Mouse (Mus musculus): ENCODE results near the gene Eif3g. TPM values are rescaled to one million over a fixed set of nuclear protein-coding genes. Genes with fewer than 3 reads are reported as not detected.
A peak's percentile ranks its signal among the peaks of the same experiment; 100 is the strongest.

Gene Eif3g
- 131 and 138 TPM in 2 replicates for polyA plus RNA-seq (2015; fragmentation: Nextera tagmentation; extraction: Ambion mirVana)

DNA sequence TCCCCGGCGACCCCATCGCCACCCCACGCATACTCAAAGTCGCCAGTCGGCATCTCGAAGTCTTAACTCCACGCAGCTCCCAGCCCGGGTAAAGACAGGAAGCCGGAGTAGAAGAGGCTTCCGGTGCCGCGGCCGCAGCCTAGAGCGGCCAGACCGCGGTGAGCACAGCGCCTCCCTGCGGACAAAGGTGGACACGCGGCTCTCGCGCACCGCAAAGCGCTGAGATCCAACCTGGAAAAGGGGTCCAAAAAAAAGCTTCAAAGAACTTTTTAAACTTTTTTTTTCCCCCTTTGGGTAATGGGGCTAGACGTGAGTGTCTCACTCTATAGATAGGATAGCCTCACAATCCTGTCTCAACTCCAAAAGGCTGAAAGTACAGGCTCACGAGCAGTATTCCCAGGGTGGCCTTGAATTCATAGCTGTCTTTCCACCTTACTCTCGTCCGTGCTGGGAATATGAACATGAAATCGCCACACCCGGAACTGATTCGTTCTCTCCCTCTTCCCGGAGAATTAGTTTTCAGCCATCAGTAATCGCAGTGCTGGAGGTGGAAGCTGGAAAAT lies at the start of gene Eif3g:
TSS of gene Eif3g (minus strand) at position 113 of the 563 bp plus-strand sequence.
- ATAC-seq = peak; percentile 82
- Histone ChIP-seq H3K9ac (ENCODE audit: low read depth, low read length) (peak within 1 kb of the TSS; percentile 85), H3K27ac (ENCODE audit: low read depth, low read length) (peak within 1 kb of the TSS; percentile 57), H3K4me1 (replicated peaks; ENCODE audit: control insufficient read depth, insufficient read depth, low read length) (no peaks in the 10 kb centered on the region; the same call in 1 of the 2 replicates), H3K27me3 (replicated peaks; ENCODE audit: control insufficient read depth, insufficient read depth, low read length) (no peaks in the 10 kb centered on the region), H3K4me2 (replicated peaks; ENCODE audit: low read depth) (peak within 1 kb of the TSS; percentile 92), H3K4me3 (ENCODE audit: low read depth, low read length) (peak within 1 kb of the TSS; percentile 94), H3K9me3 (ENCODE audit: control insufficient read depth) (no peaks in the 10 kb centered on the region), H3K36me3 (ENCODE audit: control insufficient read depth, insufficient read depth) (peaks cover 32% of the 10 kb centered on the region)
- peak; percentile 96 for TF ChIP-seq CTCF (IDR thresholded peaks at IDR 0.05; ENCODE audit: low read depth)
- 1% methylated on average over 34 of the region's 34 CpGs for WGBS

DNA sequence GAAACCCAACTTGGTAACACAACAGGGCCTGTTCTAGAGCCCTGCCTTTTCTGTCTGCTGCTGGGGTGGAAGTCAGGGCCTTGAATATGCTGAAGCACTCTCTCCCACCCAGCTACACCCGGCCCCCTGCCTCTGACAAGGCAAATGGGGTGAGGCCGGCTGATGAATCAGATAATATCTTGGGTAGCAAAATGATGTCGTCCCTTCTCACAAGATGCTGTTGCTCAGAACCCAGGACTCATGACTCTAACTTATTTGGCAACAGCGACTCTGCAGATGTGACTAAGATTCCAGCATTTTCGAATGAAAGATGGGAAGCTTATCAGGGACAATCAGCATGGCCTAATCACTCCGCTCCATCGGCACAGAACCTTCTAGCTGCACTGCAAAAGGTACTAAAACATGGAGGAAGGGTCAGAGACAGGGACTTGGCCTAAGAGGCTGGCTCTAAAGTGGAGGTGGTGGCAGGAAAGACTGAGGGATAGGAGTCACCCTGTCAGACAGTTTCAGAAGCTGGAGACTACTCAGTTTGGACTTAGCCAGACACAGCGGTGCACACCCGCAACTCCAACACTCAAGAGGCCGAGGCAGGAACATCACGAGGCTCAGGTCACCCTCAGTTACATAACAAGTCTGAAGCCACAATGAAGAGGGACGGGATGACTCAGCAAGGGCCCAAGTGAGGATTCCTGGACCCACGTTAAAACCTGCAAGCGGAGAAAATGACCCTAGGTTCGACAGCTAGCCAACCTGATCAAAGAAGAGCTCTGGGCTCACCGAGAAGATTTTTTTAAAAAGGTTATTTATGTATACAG lies 47.9 kb upstream of the Eif3g start:
- 71% methylated on average over 16 of the region's 16 CpGs for WGBS
- Histone ChIP-seq H3K4me1 (replicated peaks; ENCODE audit: control insufficient read depth, insufficient read depth, low read length) (0 out of 2 replicates have a peak, but pooled peaks cover 2% of the 10 kb centered on the region), H3K4me2 (replicated peaks; ENCODE audit: low read depth) (no peak overlapping the region), H3K9ac (ENCODE audit: low read depth, low read length) (no peak overlapping the region), H3K9me3 (ENCODE audit: control insufficient read depth) (no peaks in the 10 kb centered on the region), H3K4me3 (ENCODE audit: low read depth, low read length) (no peak overlapping the region), H3K27ac (ENCODE audit: low read depth, low read length) (no peak overlapping the region), H3K36me3 (ENCODE audit: control insufficient read depth, insufficient read depth) (peaks cover 6% of the 10 kb centered on the region), H3K27me3 (replicated peaks; ENCODE audit: control insufficient read depth, insufficient read depth, low read length) (no peaks in the 10 kb centered on the region)
- TF ChIP-seq CTCF (IDR thresholded peaks at IDR 0.05; ENCODE audit: low read depth) = no peak
- ATAC-seq = no peak

DNA sequence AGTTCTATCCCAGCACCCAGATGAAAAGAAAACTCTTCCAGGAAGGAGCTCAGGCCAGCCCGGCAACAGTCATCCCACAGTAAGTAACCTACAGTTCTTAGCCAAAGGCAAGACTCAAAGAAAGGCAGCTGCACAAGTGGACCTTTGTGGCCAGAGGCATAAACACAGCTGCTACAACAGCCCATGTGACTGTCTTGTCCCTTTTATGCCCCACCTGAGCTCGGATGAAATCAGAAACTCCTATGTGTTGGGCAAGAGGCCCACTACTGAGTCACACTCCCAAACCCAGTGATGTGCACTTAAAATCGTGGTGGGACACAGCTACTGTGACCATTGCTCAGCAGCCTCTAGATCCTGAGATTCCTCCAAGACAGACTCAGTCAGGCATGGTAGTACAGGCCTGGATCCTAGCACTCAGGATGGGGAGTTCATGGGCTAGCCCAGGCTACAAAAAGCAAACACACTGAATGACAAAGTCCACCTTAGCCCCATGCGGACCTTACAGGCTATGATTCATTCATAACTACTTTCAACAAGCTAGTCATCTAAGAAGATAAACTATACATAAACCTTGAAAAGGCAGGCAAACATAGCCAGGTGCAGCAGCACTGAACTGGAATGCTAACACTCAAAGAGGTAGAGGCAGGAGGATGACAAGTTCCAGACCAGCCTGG lies 46.4 kb upstream of the Eif3g start:
- Histone ChIP-seq H3K9ac (ENCODE audit: low read depth, low read length) (no peak overlapping the region), H3K4me1 (replicated peaks; ENCODE audit: control insufficient read depth, insufficient read depth, low read length) (no peaks in the 10 kb centered on the region)
- WGBS = 42% methylated on average over 4 of the region's 4 CpGs

DNA sequence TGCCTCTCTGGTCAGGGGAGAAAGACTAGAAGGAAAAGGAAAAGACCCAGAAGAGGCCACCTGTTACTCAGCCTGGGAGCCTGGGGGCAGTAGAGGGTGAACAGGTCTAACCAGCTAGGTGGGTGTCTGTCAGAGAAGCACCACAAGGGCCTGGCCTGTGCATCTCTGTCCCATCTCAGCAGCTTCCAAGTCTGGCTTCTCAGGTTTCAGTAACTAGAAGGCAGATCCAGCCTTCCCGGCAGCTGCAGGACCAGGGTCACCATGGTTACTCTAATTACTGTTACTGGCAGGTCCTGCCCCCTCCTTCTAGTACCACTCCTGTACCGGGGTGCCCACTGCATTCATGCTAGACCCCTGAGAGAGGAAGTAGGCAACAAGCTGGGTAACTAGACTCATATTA lies 45.5 kb upstream of the Eif3g start:
- H3K4me2 ChIP-seq (replicated peaks; ENCODE audit: low read depth) = no peak overlapping the region

More for the DNA sequence above, 46.4 kb upstream of the Eif3g start:
- no peak for TF ChIP-seq CTCF (IDR thresholded peaks at IDR 0.05; ENCODE audit: low read depth)
- peaks cover 21% of the 10 kb centered on the region for H3K36me3 ChIP-seq (ENCODE audit: control insufficient read depth, insufficient read depth)
- no peaks in the 10 kb centered on the region for H3K9me3 ChIP-seq (ENCODE audit: control insufficient read depth)
- no peak overlapping the region for H3K4me2 ChIP-seq (replicated peaks; ENCODE audit: low read depth)
- H3K27ac ChIP-seq (ENCODE audit: low read depth, low read length) = no peak overlapping the region
- ATAC-seq = peak; percentile 53; the same call in 1 of the 2 replicates
- H3K4me3 ChIP-seq (ENCODE audit: low read depth, low read length) = no peak overlapping the region
- no peaks in the 10 kb centered on the region for H3K27me3 ChIP-seq (replicated peaks; ENCODE audit: control insufficient read depth, insufficient read depth, low read length)

DNA sequence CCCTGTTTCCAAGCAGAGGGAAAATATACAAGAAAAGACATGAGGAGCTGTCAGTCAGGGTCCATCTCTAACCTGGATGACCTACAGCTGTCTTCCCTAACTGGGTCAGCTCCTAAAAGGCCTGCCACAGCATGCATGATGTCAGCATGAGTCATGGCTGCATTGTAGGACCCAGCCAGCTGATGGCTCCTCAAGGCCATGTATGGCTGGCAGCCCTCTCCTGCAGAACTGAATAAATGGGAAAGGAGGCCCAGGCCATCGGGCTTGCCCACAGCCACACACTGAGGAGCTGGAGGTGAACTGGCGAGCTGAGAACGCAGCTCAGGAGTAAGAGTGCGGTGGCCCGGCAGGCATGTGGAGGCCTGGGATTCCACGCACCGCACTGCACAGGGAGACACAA lies 45.0 kb upstream of the Eif3g start:
- H3K4me2 ChIP-seq (replicated peaks; ENCODE audit: low read depth) = no peak overlapping the region
- no peak for TF ChIP-seq CTCF (IDR thresholded peaks at IDR 0.05; ENCODE audit: low read depth)
- no peak overlapping the region for H3K27ac ChIP-seq (ENCODE audit: low read depth, low read length)
- no peaks in the 10 kb centered on the region for H3K4me1 ChIP-seq (replicated peaks; ENCODE audit: control insufficient read depth, insufficient read depth, low read length)
- H3K9ac ChIP-seq (ENCODE audit: low read depth, low read length) = no peak overlapping the region
- WGBS = 93% methylated on average over 7 of the region's 7 CpGs
- peaks cover 34% of the 10 kb centered on the region for H3K36me3 ChIP-seq (ENCODE audit: control insufficient read depth, insufficient read depth)
- H3K4me3 ChIP-seq (ENCODE audit: low read depth, low read length) = no peak overlapping the region
- H3K27me3 ChIP-seq (replicated peaks; ENCODE audit: control insufficient read depth, insufficient read depth, low read length) = no peaks in the 10 kb centered on the region
- ATAC-seq = no peak
- H3K9me3 ChIP-seq (ENCODE audit: control insufficient read depth) = no peaks in the 10 kb centered on the region

More for the DNA sequence above, 45.5 kb upstream of the Eif3g start:
- Histone ChIP-seq H3K27ac (ENCODE audit: low read depth, low read length) (no peak overlapping the region), H3K9ac (ENCODE audit: low read depth, low read length) (no peak overlapping the region), H3K4me3 (ENCODE audit: low read depth, low read length) (no peak overlapping the region), H3K36me3 (ENCODE audit: control insufficient read depth, insufficient read depth) (peaks cover 29% of the 10 kb centered on the region), H3K9me3 (ENCODE audit: control insufficient read depth) (no peaks in the 10 kb centered on the region), H3K27me3 (replicated peaks; ENCODE audit: control insufficient read depth, insufficient read depth, low read length) (no peaks in the 10 kb centered on the region), H3K4me1 (replicated peaks; ENCODE audit: control insufficient read depth, insufficient read depth, low read length) (no peaks in the 10 kb centered on the region)
- TF ChIP-seq CTCF (IDR thresholded peaks at IDR 0.05; ENCODE audit: low read depth) = peak; percentile 26; the same call in 1 of the 2 replicates
- ATAC-seq = no peak
- WGBS = 25% methylated on average over 2 of the region's 2 CpGs

DNA sequence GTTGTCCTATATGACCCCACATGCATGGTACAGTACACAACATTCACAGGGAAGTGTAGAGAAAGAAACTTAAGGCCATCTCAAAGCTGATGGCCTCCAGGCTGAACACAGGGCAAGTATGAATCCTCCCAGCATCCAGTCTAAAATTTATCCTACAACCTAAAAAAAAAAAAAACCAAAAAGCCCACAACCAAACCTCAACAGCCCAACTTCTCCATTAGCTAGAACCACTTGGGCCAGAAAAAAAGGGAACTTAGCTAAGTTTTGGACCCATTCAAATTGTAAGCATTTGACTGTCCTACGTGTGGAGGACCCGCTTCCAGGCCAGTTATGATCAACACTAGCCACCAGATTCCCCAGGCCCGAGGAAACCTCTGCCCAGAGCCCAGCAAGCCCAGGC lies 24.8 kb upstream of the Eif3g start:
- H3K27me3 ChIP-seq (replicated peaks; ENCODE audit: control insufficient read depth, insufficient read depth, low read length) = no peaks in the 10 kb centered on the region
- no peak for ATAC-seq
- H3K27ac ChIP-seq (ENCODE audit: low read depth, low read length) = no peak overlapping the region
- no peak overlapping the region for H3K9ac ChIP-seq (ENCODE audit: low read depth, low read length)
- H3K36me3 ChIP-seq (ENCODE audit: control insufficient read depth, insufficient read depth) = peaks cover 92% of the 10 kb centered on the region
- no peak for TF ChIP-seq CTCF (IDR thresholded peaks at IDR 0.05; ENCODE audit: low read depth)
- H3K4me2 ChIP-seq (replicated peaks; ENCODE audit: low read depth) = no peak overlapping the region
- H3K4me1 ChIP-seq (replicated peaks; ENCODE audit: control insufficient read depth, insufficient read depth, low read length) = no peaks in the 10 kb centered on the region
- H3K4me3 ChIP-seq (ENCODE audit: low read depth, low read length) = no peak overlapping the region
- 94% methylated on average over 3 of the region's 3 CpGs for WGBS
- no peaks in the 10 kb centered on the region for H3K9me3 ChIP-seq (ENCODE audit: control insufficient read depth)
